Mouse (Mus musculus): ENCODE measurements around the gene Axin2. TPM values are rescaled to one million over a fixed set of nuclear protein-coding genes. Genes with fewer than 3 reads are reported as not detected.
A peak's percentile ranks its signal among the peaks of the same experiment; 100 is the strongest.

Gene Axin2
- polyA plus RNA-seq, 1 experiment from 2014 or later = 11.0 TPM

GRCm38 (mm10) chr11:108891871-108892380, 28.2 kb upstream of the Axin2 start:
- peak overlapping the region; percentile 57 for H3K27ac ChIP-seq (ENCODE audit: low read length)
- DNase-seq (ENCODE audit: low spot score) (no peak), ATAC-seq (no peak)
- no peaks in the 10 kb centered on the region for H3K4me1 ChIP-seq (ENCODE audit: insufficient read depth, low read depth, low read length)
- H3K27me3 ChIP-seq (replicated peaks; ENCODE audit: insufficient read depth, low read length) = no peaks in the 10 kb centered on the region
- WGBS = 14% methylated on average over 21 of the region's 21 CpGs
- peak overlapping the region; percentile 46 for H3K4me2 ChIP-seq (replicated peaks; ENCODE audit: low read depth, low read length)
- H3K9ac ChIP-seq (replicated peaks; ENCODE audit: low read depth) = peak overlapping the region; percentile 23; the same call in 1 of the 2 replicates
- no peaks in the 10 kb centered on the region for H3K36me3 ChIP-seq (ENCODE audit: insufficient read depth, low read length)
- H3K4me3 ChIP-seq (ENCODE audit: low read depth, low read length) = peak overlapping the region; percentile 33; the same call in 1 of the 2 replicates
- no peaks in the 10 kb centered on the region for H3K9me3 ChIP-seq (ENCODE audit: low read length)
- TF ChIP-seq CTCF (IDR thresholded peaks at IDR 0.05) (no peak), EP300 (IDR thresholded peaks at IDR 0.05) (no peak)

GRCm38 (mm10) chr11:108892406-108892805, 27.7 kb upstream of the Axin2 start:
- H3K9me3 ChIP-seq (ENCODE audit: low read length) = no peaks in the 10 kb centered on the region
- WGBS = 37% methylated on average over 7 of the region's 7 CpGs
- H3K27ac ChIP-seq (ENCODE audit: low read length) = no peak overlapping the region
- H3K4me3 ChIP-seq (ENCODE audit: low read depth, low read length) = no peak overlapping the region
- no peaks in the 10 kb centered on the region for H3K27me3 ChIP-seq (replicated peaks; ENCODE audit: insufficient read depth, low read length)
- no peak overlapping the region for H3K4me2 ChIP-seq (replicated peaks; ENCODE audit: low read depth, low read length)
- no peak for ATAC-seq
- no peak overlapping the region for H3K9ac ChIP-seq (replicated peaks; ENCODE audit: low read depth)
- no peak for DNase-seq (ENCODE audit: low spot score)
- no peaks in the 10 kb centered on the region for H3K4me1 ChIP-seq (ENCODE audit: insufficient read depth, low read depth, low read length)
- H3K36me3 ChIP-seq (ENCODE audit: insufficient read depth, low read length) = no peaks in the 10 kb centered on the region
- TF ChIP-seq CTCF (IDR thresholded peaks at IDR 0.05) (no peak), EP300 (IDR thresholded peaks at IDR 0.05) (no peak)

GRCm38 (mm10) chr11:108893232-108893790, 26.8 kb upstream of the Axin2 start:
- Histone ChIP-seq H3K27me3 (replicated peaks; ENCODE audit: insufficient read depth, low read length) (no peaks in the 10 kb centered on the region), H3K4me3 (ENCODE audit: low read depth, low read length) (no peak overlapping the region), H3K4me2 (replicated peaks; ENCODE audit: low read depth, low read length) (no peak overlapping the region), H3K9ac (replicated peaks; ENCODE audit: low read depth) (no peak overlapping the region), H3K27ac (ENCODE audit: low read length) (no peak overlapping the region), H3K4me1 (ENCODE audit: insufficient read depth, low read depth, low read length) (no peaks in the 10 kb centered on the region), H3K36me3 (ENCODE audit: insufficient read depth, low read length) (no peaks in the 10 kb centered on the region), H3K9me3 (ENCODE audit: low read length) (no peaks in the 10 kb centered on the region)
- TF ChIP-seq CTCF (IDR thresholded peaks at IDR 0.05) = no peak
- no peak for TF ChIP-seq EP300 (IDR thresholded peaks at IDR 0.05)
- DNase-seq (ENCODE audit: low spot score) (no peak), ATAC-seq (no peak)
- WGBS = 69% methylated on average over 12 of the region's 12 CpGs

GRCm38 (mm10) chr11:108893855-108894510, 26.2 kb upstream of the Axin2 start:
- TF ChIP-seq EP300 (IDR thresholded peaks at IDR 0.05) = no peak
- TF ChIP-seq CTCF (IDR thresholded peaks at IDR 0.05) = no peak
- Histone ChIP-seq H3K27me3 (replicated peaks; ENCODE audit: insufficient read depth, low read length) (no peaks in the 10 kb centered on the region), H3K27ac (ENCODE audit: low read length) (no peak overlapping the region), H3K9ac (replicated peaks; ENCODE audit: low read depth) (no peak overlapping the region), H3K4me2 (replicated peaks; ENCODE audit: low read depth, low read length) (no peak overlapping the region), H3K9me3 (ENCODE audit: low read length) (no peaks in the 10 kb centered on the region), H3K36me3 (ENCODE audit: insufficient read depth, low read length) (no peaks in the 10 kb centered on the region), H3K4me1 (ENCODE audit: insufficient read depth, low read depth, low read length) (no peaks in the 10 kb centered on the region), H3K4me3 (ENCODE audit: low read depth, low read length) (no peak overlapping the region)
- ATAC-seq = no peak
- WGBS = 59% methylated on average over 10 of the region's 10 CpGs
- no peak for DNase-seq (ENCODE audit: low spot score)

GRCm38 (mm10) chr11:108897034-108897433, 23.1 kb upstream of the Axin2 start:
- Histone ChIP-seq H3K27me3 (replicated peaks; ENCODE audit: insufficient read depth, low read length) (no peaks in the 10 kb centered on the region), H3K4me1 (ENCODE audit: insufficient read depth, low read depth, low read length) (no peaks in the 10 kb centered on the region), H3K27ac (ENCODE audit: low read length) (no peak overlapping the region), H3K9me3 (ENCODE audit: low read length) (no peaks in the 10 kb centered on the region), H3K4me2 (replicated peaks; ENCODE audit: low read depth, low read length) (no peak overlapping the region), H3K4me3 (ENCODE audit: low read depth, low read length) (no peak overlapping the region), H3K9ac (replicated peaks; ENCODE audit: low read depth) (no peak overlapping the region), H3K36me3 (ENCODE audit: insufficient read depth, low read length) (no peaks in the 10 kb centered on the region)
- WGBS = 83% methylated on average over 4 of the region's 4 CpGs
- DNase-seq (ENCODE audit: low spot score) = no peak
- ATAC-seq = no peak
- no peak for TF ChIP-seq CTCF (IDR thresholded peaks at IDR 0.05)
- no peak for TF ChIP-seq EP300 (IDR thresholded peaks at IDR 0.05)

- ATAC-seq (no peak), DNase-seq (ENCODE audit: low spot score) (no peak)
- H3K4me1 ChIP-seq (ENCODE audit: insufficient read depth, low read depth, low read length) = no peaks in the 10 kb centered on the region
- no peaks in the 10 kb centered on the region for H3K27me3 ChIP-seq (replicated peaks; ENCODE audit: insufficient read depth, low read length)
- TF ChIP-seq EP300 (IDR thresholded peaks at IDR 0.05) (no peak), CTCF (IDR thresholded peaks at IDR 0.05) (no peak)
- no peak overlapping the region for H3K9ac ChIP-seq (replicated peaks; ENCODE audit: low read depth)
- H3K4me2 ChIP-seq (replicated peaks; ENCODE audit: low read depth, low read length) = no peak overlapping the region
- WGBS = 71% methylated on average over 9 of the region's 9 CpGs
- H3K4me3 ChIP-seq (ENCODE audit: low read depth, low read length) = no peak overlapping the region
- H3K9me3 ChIP-seq (ENCODE audit: low read length) = no peaks in the 10 kb centered on the region
- H3K27ac ChIP-seq (ENCODE audit: low read length) = no peak overlapping the region
- H3K36me3 ChIP-seq (ENCODE audit: insufficient read depth, low read length) = no peaks in the 10 kb centered on the region
These were observed 22.1 kb upstream of the Axin2 start for GRCm38 (mm10) chr11:108898063-108898462.
